Mouse (Mus musculus): Measurements from ENCODE around the gene Chpf. TPM values are rescaled to one million over a fixed set of nuclear protein-coding genes. Genes with fewer than 3 reads are reported as not detected.

Chpf gene
- polyA plus RNA-seq (2014; fragmentation: Nextera tagmentation; extraction: Ambion mirVana): 38.4 and 41.0 TPM in 2 replicates

- no peaks in the 10 kb centered on the region for H3K9me3 ChIP-seq (ENCODE audit: control insufficient read depth, low read depth, low read length)
These were observed at the start of gene Chpf, which contains the start of gene Tmem198 for GRCm38 (mm10) chr1:75478916-75479634. Chpf (minus strand) TSS chr1:75479307. Tmem198 (plus strand) TSS chr1:75479532.

GRCm38 (mm10) chr1:75524679-75525078, 45.6 kb upstream of the Chpf start:
- H3K9me3 ChIP-seq (ENCODE audit: control insufficient read depth, low read depth, low read length): no peaks in the 10 kb centered on the region
- no peaks in the 10 kb centered on the region for H3K27me3 ChIP-seq (ENCODE audit: control insufficient read depth, insufficient read depth, low read length)
- H3K9ac ChIP-seq (replicated peaks; ENCODE audit: low read depth, low read length): no peak overlapping the region
- H3K4me1 ChIP-seq (ENCODE audit: control insufficient read depth, insufficient read depth, low read length): peaks cover 13% of the 10 kb centered on the region
- ATAC-seq (ENCODE audit: insufficient number of reproducible peaks, insufficient read depth, low FRiP score, low read depth): no peak
- no peak overlapping the region for H3K27ac ChIP-seq (ENCODE audit: low read length)
- H3K4me2 ChIP-seq (replicated peaks; ENCODE audit: low read depth, low read length): no peak overlapping the region
- WGBS: 87% methylated on average over 7 of the region's 7 CpGs
- H3K4me3 ChIP-seq (ENCODE audit: low read depth, low read length): no peak overlapping the region
- peaks cover 13% of the 10 kb centered on the region; the same call in 1 of the 2 replicates for H3K36me3 ChIP-seq (ENCODE audit: control insufficient read depth, insufficient read depth, low read length)

More at GRCm38 (mm10) chr1:75478916-75479634, at the start of gene Chpf, which contains the start of gene Tmem198:
- H3K27ac ChIP-seq (ENCODE audit: low read length): peak within 1 kb of the TSS; percentile 63; the same call in 1 of the 2 replicates
- H3K36me3 ChIP-seq (ENCODE audit: control insufficient read depth, insufficient read depth, low read length): peaks cover 25% of the 10 kb centered on the region
- ATAC-seq (ENCODE audit: insufficient number of reproducible peaks, insufficient read depth, low FRiP score, low read depth): peak; percentile 92
- under 1% methylated on average over 57 of the region's 76 CpGs for WGBS
- no peaks in the 10 kb centered on the region for H3K27me3 ChIP-seq (ENCODE audit: control insufficient read depth, insufficient read depth, low read length)
- H3K4me3 ChIP-seq (ENCODE audit: low read depth, low read length): peak within 1 kb of the TSS; percentile 77
- peak within 1 kb of the TSS; percentile 62 for H3K4me2 ChIP-seq (replicated peaks; ENCODE audit: low read depth, low read length)
- H3K9ac ChIP-seq (replicated peaks; ENCODE audit: low read depth, low read length): peak within 1 kb of the TSS; percentile 55; the same call in 1 of the 2 replicates
- H3K4me1 ChIP-seq (ENCODE audit: control insufficient read depth, insufficient read depth, low read length): peaks cover 16% of the 10 kb centered on the region

GRCm38 (mm10) chr1:75521321-75522031, 42.4 kb upstream of the Chpf start, which contains the start of gene Stk11ip:
Stk11ip (plus strand) TSS chr1:75521529.
- Histone ChIP-seq H3K27me3 (ENCODE audit: control insufficient read depth, insufficient read depth, low read length) (no peaks in the 10 kb centered on the region), H3K4me2 (replicated peaks; ENCODE audit: low read depth, low read length) (peak within 1 kb of the TSS; percentile 77), H3K9ac (replicated peaks; ENCODE audit: low read depth, low read length) (0 out of 2 replicates have a peak within 1 kb of the TSS, but pooled peaks have one; percentile 2), H3K36me3 (ENCODE audit: control insufficient read depth, insufficient read depth, low read length) (no peaks in the 10 kb centered on the region), H3K4me1 (ENCODE audit: control insufficient read depth, insufficient read depth, low read length) (peaks cover 23% of the 10 kb centered on the region), H3K4me3 (ENCODE audit: low read depth, low read length) (peak within 1 kb of the TSS; percentile 58), H3K9me3 (ENCODE audit: control insufficient read depth, low read depth, low read length) (no peaks in the 10 kb centered on the region), H3K27ac (ENCODE audit: low read length) (peak within 1 kb of the TSS; percentile 96)
- ATAC-seq (ENCODE audit: insufficient number of reproducible peaks, insufficient read depth, low FRiP score, low read depth): peak; percentile 97
- WGBS: under 1% methylated on average over 46 of the region's 46 CpGs

GRCm38 (mm10) chr1:75519576-75519975, 40.5 kb upstream of the Chpf start:
- Histone ChIP-seq H3K27ac (ENCODE audit: low read length) (peak overlapping the region; percentile 96), H3K4me3 (ENCODE audit: low read depth, low read length) (no peak overlapping the region), H3K9ac (replicated peaks; ENCODE audit: low read depth, low read length) (no peak overlapping the region), H3K27me3 (ENCODE audit: control insufficient read depth, insufficient read depth, low read length) (no peaks in the 10 kb centered on the region), H3K4me1 (ENCODE audit: control insufficient read depth, insufficient read depth, low read length) (peaks cover 23% of the 10 kb centered on the region), H3K4me2 (replicated peaks; ENCODE audit: low read depth, low read length) (no peak overlapping the region), H3K36me3 (ENCODE audit: control insufficient read depth, insufficient read depth, low read length) (no peaks in the 10 kb centered on the region), H3K9me3 (ENCODE audit: control insufficient read depth, low read depth, low read length) (no peaks in the 10 kb centered on the region)
- ATAC-seq (ENCODE audit: insufficient number of reproducible peaks, insufficient read depth, low FRiP score, low read depth): no peak
- WGBS: 34% methylated on average over 5 of the region's 5 CpGs

- H3K4me2 ChIP-seq (replicated peaks; ENCODE audit: low read depth, low read length): no peak overlapping the region
- no peaks in the 10 kb centered on the region for H3K27me3 ChIP-seq (ENCODE audit: control insufficient read depth, insufficient read depth, low read length)
- H3K36me3 ChIP-seq (ENCODE audit: control insufficient read depth, insufficient read depth, low read length): no peaks in the 10 kb centered on the region
- no peak overlapping the region for H3K9ac ChIP-seq (replicated peaks; ENCODE audit: low read depth, low read length)
- no peaks in the 10 kb centered on the region for H3K9me3 ChIP-seq (ENCODE audit: control insufficient read depth, low read depth, low read length)
- no peak for ATAC-seq (ENCODE audit: insufficient number of reproducible peaks, insufficient read depth, low FRiP score, low read depth)
- H3K4me1 ChIP-seq (ENCODE audit: control insufficient read depth, insufficient read depth, low read length): peaks cover 23% of the 10 kb centered on the region
- no peak overlapping the region for H3K4me3 ChIP-seq (ENCODE audit: low read depth, low read length)
- H3K27ac ChIP-seq (ENCODE audit: low read length): peak overlapping the region; percentile 96; the same call in 1 of the 2 replicates
- 92% methylated on average over 4 of the region's 4 CpGs for WGBS
These were observed 39.3 kb upstream of the Chpf start for GRCm38 (mm10) chr1:75518427-75518826.

- H3K27ac ChIP-seq (ENCODE audit: low read length): peak overlapping the region; percentile 96; the same call in 1 of the 2 replicates
- H3K4me1 ChIP-seq (ENCODE audit: control insufficient read depth, insufficient read depth, low read length): peaks cover 23% of the 10 kb centered on the region
- no peaks in the 10 kb centered on the region for H3K9me3 ChIP-seq (ENCODE audit: control insufficient read depth, low read depth, low read length)
- H3K36me3 ChIP-seq (ENCODE audit: control insufficient read depth, insufficient read depth, low read length): no peaks in the 10 kb centered on the region
- 33% methylated on average over 4 of the region's 4 CpGs for WGBS
- no peaks in the 10 kb centered on the region for H3K27me3 ChIP-seq (ENCODE audit: control insufficient read depth, insufficient read depth, low read length)
- H3K9ac ChIP-seq (replicated peaks; ENCODE audit: low read depth, low read length): no peak overlapping the region
- no peak overlapping the region for H3K4me3 ChIP-seq (ENCODE audit: low read depth, low read length)
- no peak for ATAC-seq (ENCODE audit: insufficient number of reproducible peaks, insufficient read depth, low FRiP score, low read depth)
- no peak overlapping the region for H3K4me2 ChIP-seq (replicated peaks; ENCODE audit: low read depth, low read length)
These were observed 38.9 kb upstream of the Chpf start for GRCm38 (mm10) chr1:75517984-75518383.

- H3K9ac ChIP-seq (replicated peaks; ENCODE audit: low read depth, low read length): no peak overlapping the region
- peaks cover 20% of the 10 kb centered on the region for H3K4me1 ChIP-seq (ENCODE audit: control insufficient read depth, insufficient read depth, low read length)
- H3K4me2 ChIP-seq (replicated peaks; ENCODE audit: low read depth, low read length): no peak overlapping the region
- no peaks in the 10 kb centered on the region for H3K9me3 ChIP-seq (ENCODE audit: control insufficient read depth, low read depth, low read length)
- no peaks in the 10 kb centered on the region for H3K36me3 ChIP-seq (ENCODE audit: control insufficient read depth, insufficient read depth, low read length)
- no peak for ATAC-seq (ENCODE audit: insufficient number of reproducible peaks, insufficient read depth, low FRiP score, low read depth)
- no peak overlapping the region for H3K4me3 ChIP-seq (ENCODE audit: low read depth, low read length)
- H3K27ac ChIP-seq (ENCODE audit: low read length): no peak overlapping the region
- H3K27me3 ChIP-seq (ENCODE audit: control insufficient read depth, insufficient read depth, low read length): no peaks in the 10 kb centered on the region
- 66% methylated on average over 15 of the region's 15 CpGs for WGBS
These were observed 37.7 kb upstream of the Chpf start for GRCm38 (mm10) chr1:75516703-75517380.

- Histone ChIP-seq H3K36me3 (ENCODE audit: control insufficient read depth, insufficient read depth, low read length) (no peaks in the 10 kb centered on the region), H3K9me3 (ENCODE audit: control insufficient read depth, low read depth, low read length) (no peaks in the 10 kb centered on the region), H3K4me3 (ENCODE audit: low read depth, low read length) (no peak overlapping the region), H3K4me1 (ENCODE audit: control insufficient read depth, insufficient read depth, low read length) (peaks cover 15% of the 10 kb centered on the region), H3K27me3 (ENCODE audit: control insufficient read depth, insufficient read depth, low read length) (no peaks in the 10 kb centered on the region), H3K9ac (replicated peaks; ENCODE audit: low read depth, low read length) (no peak overlapping the region), H3K4me2 (replicated peaks; ENCODE audit: low read depth, low read length) (no peak overlapping the region), H3K27ac (ENCODE audit: low read length) (no peak overlapping the region)
- WGBS: 86% methylated on average over 3 of the region's 3 CpGs
- ATAC-seq (ENCODE audit: insufficient number of reproducible peaks, insufficient read depth, low FRiP score, low read depth): no peak
These were observed 33.4 kb upstream of the Chpf start for GRCm38 (mm10) chr1:75512550-75512949.

All from stomach, embryonic 14.5 days (tissue).